Mouse (Mus musculus) limb, embryonic 10.5 days (tissue): ENCODE measurements around the gene Isg20. TPM values are rescaled to one million over a fixed set of nuclear protein-coding genes. Genes with fewer than 3 reads are reported as not detected.

Source experiments
- DNase-seq: peaks from one replicate; pipeline ENCODE4 v3.0.0-alpha.2; 2017; ENCODE audit warnings: low spot score
- H3K27ac ChIP-seq: fragments of 300-500 bp; sonication (generic); 2 replicates; pipeline ENCODE4 v1.5.1; 2016; ENCODE audit warnings: mild to moderate bottlenecking
- H3K27me3 ChIP-seq: fragments of 300-500 bp; sonication (generic); 2 replicates; pipeline ENCODE4 v1.6.1; 2016; ENCODE audit warnings: low read depth, mild to moderate bottlenecking; ENCODE audit not compliant: poor library complexity, severe bottlenecking
- H3K36me3 ChIP-seq: fragments of 300-500 bp; sonication (generic); 2 replicates; pipeline ENCODE4 v1.6.1; 2016; ENCODE audit warnings: mild to moderate bottlenecking, moderate library complexity
- H3K4me1 ChIP-seq: fragments of 300-500 bp; sonication (generic); 2 replicates; pipeline ENCODE4 v1.6.1; 2016
- H3K4me3 ChIP-seq: fragments of 300-500 bp; sonication (generic); 2 replicates; pipeline ENCODE4 v1.5.1; 2016; ENCODE audit warnings: mild to moderate bottlenecking, moderate library complexity
- H3K9me3 ChIP-seq: fragments of 300-500 bp; sonication (generic); replicated peaks from 2 replicates; pipeline ENCODE4 v1.6.1; 2016; ENCODE audit warnings: mild to moderate bottlenecking
- WGBS: fragments of 180-500 bp; shearing (Covaris S2); methylation state at CpG from one replicate; pipeline ENCODE4 v1.1.7; 2016; 5-methylcytosine and 5-hydroxymethylcytosine counted together
- polyA plus RNA-seq: library from polyadenylated mRNA; unstranded; fragments of >200 nt; fragmentation: Nextera tagmentation; extraction: Ambion mirVana; gene quantifications from 2 replicates; pipeline ENCODE4 v1.2.1, GENCODE M21; 2016

The Isg20 gene
- 0.61 and 0.82 TPM in 2 replicates for polyA plus RNA-seq

GRCm38 (mm10) chr7:78912974-78913474 is at the start of gene Isg20:
Gene Isg20 (plus strand): TSS chr7:78913424.
- 75% methylated on average over 5 of the region's 5 CpGs for WGBS
- H3K4me3 ChIP-seq, result peak within 1 kb of the TSS; percentile 20
- no peaks in the 10 kb centered on the region for H3K27me3 ChIP-seq
- no peak within 1 kb of the TSS for H3K27ac ChIP-seq
- no peak for DNase-seq
- H3K4me1 ChIP-seq, result peaks cover 14% of the 10 kb centered on the region
- H3K36me3 ChIP-seq, result peaks cover 20% of the 10 kb centered on the region
- H3K9me3 ChIP-seq, result no peaks in the 10 kb centered on the region

DNA sequence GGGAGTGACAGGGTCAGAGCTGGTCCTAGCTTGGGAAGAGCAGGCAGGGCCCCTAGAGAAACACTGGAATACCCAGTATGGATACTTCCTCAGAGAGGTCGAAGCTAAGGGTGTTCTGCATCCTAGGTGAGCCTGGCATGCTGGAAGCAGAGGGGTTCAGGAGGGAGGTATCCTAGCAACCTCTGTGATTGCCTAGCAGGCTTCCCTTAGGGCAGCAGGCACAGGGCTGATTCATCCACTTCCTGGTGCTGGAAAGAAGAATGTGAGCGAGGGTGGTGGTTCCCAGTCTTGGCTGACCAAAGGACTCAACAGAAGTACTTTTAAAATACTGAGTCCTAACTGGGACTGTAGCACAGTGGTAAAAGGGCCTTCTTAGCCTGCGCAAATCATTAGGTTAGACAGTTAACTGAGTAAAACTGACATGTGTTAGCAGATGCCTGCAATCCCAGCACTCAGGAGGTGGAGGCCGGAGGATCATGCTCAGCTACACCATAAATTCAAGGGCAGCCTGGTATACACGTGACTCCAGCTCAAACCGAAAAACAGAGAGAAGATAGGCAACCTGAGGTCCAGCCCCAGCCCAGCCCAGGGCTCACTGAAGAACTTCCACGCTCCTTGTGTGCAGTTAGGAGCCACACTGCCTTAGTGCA is 49.3 kb upstream of the Isg20 start:
- no peaks in the 10 kb centered on the region for H3K9me3 ChIP-seq
- 0 out of 2 replicates have a peak overlapping the region, but pooled peaks have one; percentile 17 for H3K27ac ChIP-seq
- DNase-seq, result no peak
- no peaks in the 10 kb centered on the region for H3K36me3 ChIP-seq
- H3K27me3 ChIP-seq, result no peaks in the 10 kb centered on the region
- peaks cover 16% of the 10 kb centered on the region for H3K4me1 ChIP-seq
- no peak overlapping the region for H3K4me3 ChIP-seq
- 72% methylated on average over 7 of the region's 7 CpGs for WGBS

DNA sequence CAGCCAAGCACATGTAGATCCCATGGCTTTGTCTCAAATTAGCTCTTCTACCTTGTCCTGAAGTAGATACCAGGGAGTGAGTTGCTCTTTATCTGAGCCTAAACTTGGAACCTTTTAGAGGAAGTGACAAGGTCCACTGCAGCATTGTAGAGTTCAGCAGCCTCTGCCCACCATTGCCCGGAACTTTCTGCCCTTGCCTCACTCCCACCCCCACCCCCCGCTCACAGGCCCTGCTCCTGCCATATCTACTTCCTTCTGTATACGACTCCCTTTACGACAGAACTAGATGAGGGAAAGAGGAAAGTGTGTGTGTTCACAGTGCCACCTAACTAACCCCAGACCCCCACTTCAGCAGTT is 48.8 kb upstream of the Isg20 start:
- 69% methylated on average over 4 of the region's 4 CpGs for WGBS
- H3K36me3 ChIP-seq, result no peaks in the 10 kb centered on the region
- DNase-seq, result no peak
- 0 out of 2 replicates have a peak overlapping the region, but pooled peaks have one; percentile 17 for H3K27ac ChIP-seq
- no peaks in the 10 kb centered on the region for H3K27me3 ChIP-seq
- H3K4me3 ChIP-seq, result no peak overlapping the region
- H3K4me1 ChIP-seq, result peaks cover 16% of the 10 kb centered on the region
- H3K9me3 ChIP-seq, result no peaks in the 10 kb centered on the region

GRCm38 (mm10) chr7:78865212-78865949 is 47.8 kb upstream of the Isg20 start:
- DNase-seq, result no peak
- no peaks in the 10 kb centered on the region for H3K27me3 ChIP-seq
- peaks cover 16% of the 10 kb centered on the region for H3K4me1 ChIP-seq
- H3K4me3 ChIP-seq, result no peak overlapping the region
- no peaks in the 10 kb centered on the region for H3K36me3 ChIP-seq
- H3K27ac ChIP-seq, result no peak overlapping the region
- WGBS, result 52% methylated on average over 12 of the region's 12 CpGs
- no peaks in the 10 kb centered on the region for H3K9me3 ChIP-seq

- Histone ChIP-seq H3K27me3 (no peaks in the 10 kb centered on the region), H3K27ac (no peak overlapping the region), H3K4me1 (peaks cover 16% of the 10 kb centered on the region), H3K36me3 (no peaks in the 10 kb centered on the region), H3K9me3 (no peaks in the 10 kb centered on the region), H3K4me3 (no peak overlapping the region)
- WGBS, result 78% methylated on average over 5 of the region's 5 CpGs
- DNase-seq, result no peak
These were observed 44.5 kb upstream of the Isg20 start for GRCm38 (mm10) chr7:78868731-78869130.

DNA sequence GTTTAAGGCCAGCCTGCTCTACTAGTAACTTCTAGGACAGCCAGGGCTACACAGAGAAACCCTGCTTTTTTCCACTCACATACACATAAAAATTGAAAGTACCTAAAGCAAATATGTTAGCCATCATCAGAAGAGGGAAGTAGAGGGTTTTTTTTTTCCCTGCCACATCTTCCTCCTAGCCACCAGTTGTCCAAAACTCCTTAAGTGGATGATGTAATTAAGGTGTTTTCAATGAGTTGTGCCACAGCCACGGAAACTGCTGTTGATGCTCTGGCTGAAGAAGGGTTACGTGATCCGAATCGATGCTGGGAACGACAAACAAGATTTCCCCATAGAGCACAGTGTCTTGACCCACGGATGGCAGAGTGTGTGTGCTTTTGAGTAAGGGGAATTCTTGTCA is 40.9 kb upstream of the Isg20 start:
- 89% methylated on average over 6 of the region's 6 CpGs for WGBS
- H3K4me3 ChIP-seq, result no peak overlapping the region

DNA sequence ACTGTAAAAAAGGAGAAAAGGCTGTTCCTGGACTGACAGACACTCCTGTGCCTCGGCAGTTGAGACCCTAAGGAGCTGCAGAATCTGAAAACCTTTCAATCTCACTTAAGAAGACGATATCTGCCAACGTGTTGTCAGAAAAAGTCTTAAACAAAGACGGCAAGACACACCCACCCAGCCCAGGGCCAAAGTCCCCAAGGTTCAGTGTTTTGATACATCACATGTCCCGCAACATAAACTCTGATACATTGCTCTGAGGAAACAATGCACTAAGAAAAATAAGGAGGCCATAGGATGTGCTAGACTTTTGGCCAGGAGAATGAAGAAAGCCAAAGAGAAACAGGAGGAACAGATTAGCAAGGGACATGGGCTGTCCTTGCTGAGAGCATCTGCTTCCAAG is 40.4 kb upstream of the Isg20 start:
- no peak overlapping the region for H3K27ac ChIP-seq
- no peaks in the 10 kb centered on the region for H3K4me1 ChIP-seq
- H3K9me3 ChIP-seq, result no peaks in the 10 kb centered on the region
- WGBS, result 84% methylated on average over 5 of the region's 5 CpGs
- H3K36me3 ChIP-seq, result no peaks in the 10 kb centered on the region
- H3K27me3 ChIP-seq, result no peaks in the 10 kb centered on the region
- DNase-seq, result no peak
- H3K4me3 ChIP-seq, result no peak overlapping the region

More for the DNA sequence above, 40.9 kb upstream of the Isg20 start:
- H3K4me1 ChIP-seq, result no peaks in the 10 kb centered on the region
- no peak overlapping the region for H3K27ac ChIP-seq
- no peaks in the 10 kb centered on the region for H3K9me3 ChIP-seq
- H3K27me3 ChIP-seq, result no peaks in the 10 kb centered on the region
- no peak for DNase-seq
- no peaks in the 10 kb centered on the region for H3K36me3 ChIP-seq

DNA sequence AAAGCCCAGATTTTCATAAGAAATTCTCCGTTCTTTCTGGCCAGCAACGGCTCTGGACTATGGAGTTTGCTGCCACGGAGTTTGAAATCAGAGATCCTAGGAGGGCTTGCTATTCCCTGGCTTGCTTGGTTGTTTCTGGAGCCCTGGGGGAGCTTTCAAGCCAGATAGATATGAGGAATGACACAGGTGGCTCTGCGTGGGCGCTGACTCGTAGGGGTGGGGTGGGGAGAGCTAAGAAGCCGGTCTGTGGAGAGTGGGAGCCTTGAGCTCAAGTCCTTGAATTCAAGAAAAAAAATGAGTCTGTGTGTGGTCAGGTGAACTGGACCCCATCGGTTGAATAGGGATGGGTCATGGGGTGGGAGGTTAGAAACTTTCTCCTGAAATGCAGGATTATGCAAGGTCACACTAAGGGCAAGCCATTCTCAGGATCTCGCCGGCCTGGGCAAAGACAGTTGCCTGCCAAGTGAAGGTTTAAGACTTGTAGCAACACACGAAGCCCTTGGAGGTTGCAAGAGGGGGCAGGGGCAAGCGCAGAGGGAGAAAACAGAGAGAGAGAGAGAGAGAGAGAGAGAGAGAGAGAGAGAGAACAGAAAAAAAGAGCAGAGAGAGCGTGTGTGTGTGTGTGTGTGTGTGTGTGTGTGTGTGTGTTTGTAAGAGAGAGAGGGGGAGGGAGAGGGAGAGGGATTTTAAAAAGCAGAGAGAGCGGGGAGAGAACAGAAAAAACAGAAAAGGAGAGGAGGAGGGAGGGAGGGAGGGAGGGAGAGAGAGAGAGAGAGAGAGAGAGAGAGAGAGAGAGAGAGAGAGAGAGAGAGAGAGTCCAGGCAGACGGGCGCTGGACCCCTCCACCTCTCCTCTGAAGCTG is 31.4 kb upstream of the Isg20 start:
- 21% methylated on average over 16 of the region's 16 CpGs for WGBS
- DNase-seq, result no peak
- H3K27ac ChIP-seq, result no peak overlapping the region
- peaks cover 69% of the 10 kb centered on the region for H3K27me3 ChIP-seq
- no peaks in the 10 kb centered on the region for H3K9me3 ChIP-seq
- H3K4me3 ChIP-seq, result peak overlapping the region; percentile 45
- H3K36me3 ChIP-seq, result no peaks in the 10 kb centered on the region
- peaks cover 46% of the 10 kb centered on the region for H3K4me1 ChIP-seq

DNA sequence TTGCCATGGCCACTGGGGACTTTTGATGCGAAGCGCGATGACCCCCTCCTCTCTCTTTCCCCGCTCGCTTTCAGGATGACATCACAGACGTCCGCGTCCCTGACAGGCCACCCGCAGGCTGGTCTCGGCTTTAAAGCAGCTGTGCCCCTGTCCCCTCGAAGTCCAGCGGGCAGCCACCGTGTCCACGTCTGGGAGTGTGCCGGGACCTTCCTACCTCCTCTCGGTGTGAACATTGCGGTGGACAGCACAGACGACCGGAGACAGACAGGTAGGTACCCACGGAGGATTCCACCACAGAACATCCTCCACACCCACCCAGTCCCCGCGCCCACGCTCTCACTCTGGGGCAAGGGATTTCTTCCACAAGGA is 30.8 kb upstream of the Isg20 start:
- DNase-seq, result peak; percentile 60
- H3K4me1 ChIP-seq, result peaks cover 52% of the 10 kb centered on the region

DNA sequence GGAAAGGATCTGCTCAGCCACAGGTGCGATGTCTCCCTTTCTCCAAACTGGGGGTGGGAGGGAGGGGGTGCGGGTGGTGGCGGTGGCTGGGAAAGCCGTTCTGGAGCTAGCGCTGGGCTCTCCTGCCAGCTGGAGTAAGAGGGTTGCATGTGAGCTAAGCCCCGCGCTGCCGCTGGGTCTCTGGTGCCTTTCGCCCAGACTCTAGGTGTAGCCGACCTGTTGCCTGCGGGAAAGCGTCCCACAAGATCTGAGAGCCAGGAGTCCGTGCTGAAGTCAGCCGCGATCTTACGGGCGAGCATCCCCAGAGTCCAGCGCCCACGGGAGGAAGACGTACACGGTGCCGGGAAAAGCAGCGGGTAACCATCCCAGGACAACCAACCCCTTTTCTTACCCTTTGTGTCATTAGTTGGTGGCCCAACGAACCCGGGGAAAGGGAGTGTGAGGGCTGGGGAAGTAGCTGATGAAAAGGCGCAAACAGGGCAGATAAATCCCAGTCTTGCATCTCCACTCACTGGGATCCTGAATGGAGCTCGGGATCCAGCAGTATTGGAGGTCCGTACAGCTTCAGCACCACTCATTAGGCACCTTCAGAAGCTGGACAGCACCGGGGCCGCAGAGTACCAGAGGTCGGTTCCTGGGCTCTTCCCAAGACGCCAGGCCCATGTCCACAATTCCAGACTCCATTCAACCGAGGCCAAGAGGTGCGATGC is 30.1 kb upstream of the Isg20 start:
- Histone ChIP-seq H3K27ac (no peak overlapping the region), H3K36me3 (no peaks in the 10 kb centered on the region), H3K4me3 (peak overlapping the region; percentile 45), H3K4me1 (peaks cover 59% of the 10 kb centered on the region), H3K27me3 (peaks cover 72% of the 10 kb centered on the region), H3K9me3 (no peaks in the 10 kb centered on the region)
- WGBS, result 3% methylated on average over 34 of the region's 34 CpGs
- DNase-seq, result no peak

More for the DNA sequence above, 30.8 kb upstream of the Isg20 start:
- no peaks in the 10 kb centered on the region for H3K36me3 ChIP-seq
- H3K4me3 ChIP-seq, result peak overlapping the region; percentile 45
- H3K27ac ChIP-seq, result no peak overlapping the region
- no peaks in the 10 kb centered on the region for H3K9me3 ChIP-seq
- WGBS, result 2% methylated on average over 23 of the region's 23 CpGs
- peaks cover 69% of the 10 kb centered on the region for H3K27me3 ChIP-seq

- Histone ChIP-seq H3K36me3 (no peaks in the 10 kb centered on the region), H3K27me3 (peaks cover 73% of the 10 kb centered on the region), H3K4me3 (peak overlapping the region; percentile 45)
These were observed 29.5 kb upstream of the Isg20 start for GRCm38 (mm10) chr7:78883726-78884060.

DNA sequence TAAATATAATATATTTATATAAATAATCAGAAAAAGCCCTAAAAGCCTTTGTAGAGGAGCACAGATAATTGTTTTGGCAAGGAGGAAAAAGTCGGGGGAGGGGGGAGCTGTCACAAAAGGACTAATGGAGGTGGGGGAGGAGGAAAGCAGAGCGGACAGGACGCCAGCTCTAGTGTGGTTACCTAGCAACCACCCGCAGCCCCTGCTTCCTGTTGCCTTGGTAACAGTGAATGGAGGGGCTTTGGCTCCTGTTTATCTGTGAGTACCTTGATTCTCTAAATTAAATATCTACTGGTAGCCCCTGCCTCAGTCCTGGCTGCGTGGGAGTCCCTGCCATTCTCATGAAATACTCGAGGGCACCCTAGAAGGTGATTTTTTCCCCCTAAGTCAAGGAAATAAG is 29.1 kb upstream of the Isg20 start:
- no peaks in the 10 kb centered on the region for H3K9me3 ChIP-seq
- peak; percentile 54 for DNase-seq
- no peaks in the 10 kb centered on the region for H3K36me3 ChIP-seq
- no peak overlapping the region for H3K4me3 ChIP-seq
- H3K27ac ChIP-seq, result no peak overlapping the region
- H3K27me3 ChIP-seq, result peaks cover 74% of the 10 kb centered on the region
- 18% methylated on average over 6 of the region's 6 CpGs for WGBS
- H3K4me1 ChIP-seq, result peaks cover 65% of the 10 kb centered on the region

More at GRCm38 (mm10) chr7:78883726-78884060, 29.5 kb upstream of the Isg20 start:
- no peak overlapping the region for H3K27ac ChIP-seq
- WGBS, result 14% methylated on average over 8 of the region's 8 CpGs
- no peak for DNase-seq
- H3K9me3 ChIP-seq, result no peaks in the 10 kb centered on the region
- H3K4me1 ChIP-seq, result peaks cover 65% of the 10 kb centered on the region
